Mouse (Mus musculus) hindbrain, embryonic 16.5 days (tissue): ENCODE measurements around the gene Naga. TPM values are rescaled to one million over a fixed set of nuclear protein-coding genes. Genes with fewer than 3 reads are reported as not detected.

Experiments
- ATAC-seq: fragments of 200-750 bp; cut with Nextera tagmentation; 2 replicates; pipeline ENCODE4 v1.8.0; 2017; ENCODE audit warnings: moderate TSS enrichment, moderate library complexity
- H3K27ac ChIP-seq: fragments of 300-500 bp; sonication (generic); 2 replicates; pipeline ENCODE4 v1.5.1; 2014; ENCODE audit warnings: low read depth, mild to moderate bottlenecking, control low read depth, low read length, moderate library complexity
- H3K27me3 ChIP-seq: fragments of 300-500 bp; sonication (generic); replicated peaks from 2 replicates; pipeline ENCODE4 v1.6.1; 2014; ENCODE audit warnings: low read length; ENCODE audit not compliant: control insufficient read depth, insufficient read depth
- H3K36me3 ChIP-seq: fragments of 300-500 bp; sonication (generic); 2 replicates; pipeline ENCODE4 v1.6.1; 2014; ENCODE audit warnings: mild to moderate bottlenecking, low read length, moderate library complexity, mixed read lengths; ENCODE audit not compliant: control insufficient read depth, insufficient read depth
- H3K4me1 ChIP-seq: fragments of 300-500 bp; sonication (generic); 2 replicates; pipeline ENCODE4 v1.6.1; 2014; ENCODE audit warnings: low read depth, low read length; ENCODE audit not compliant: control insufficient read depth, insufficient read depth
- H3K4me2 ChIP-seq: fragments of 300-500 bp; sonication (generic); 2 replicates; pipeline ENCODE4 v1.6.1; 2014; ENCODE audit warnings: mild to moderate bottlenecking, low read length, control low read depth, moderate library complexity
- H3K4me3 ChIP-seq: fragments of 300-500 bp; sonication (generic); 2 replicates; pipeline ENCODE4 v1.5.1; 2014; ENCODE audit warnings: mild to moderate bottlenecking, low read length, control low read depth, moderate library complexity
- H3K9ac ChIP-seq: fragments of 300-500 bp; sonication (generic); 2 replicates; pipeline ENCODE4 v1.6.1; 2014; ENCODE audit warnings: low read depth, mild to moderate bottlenecking, control low read depth, low read length, moderate library complexity
- H3K9me3 ChIP-seq: fragments of 300-500 bp; sonication (generic); 2 replicates; pipeline ENCODE4 v1.6.1; 2014; ENCODE audit warnings: mild to moderate bottlenecking, low read length, moderate library complexity; ENCODE audit not compliant: control insufficient read depth
- WGBS: fragments of 180-500 bp; shearing (Covaris S2); extraction: QIAGEN DNeasy Blood & Tissue Kit; methylation state at CpG from one replicate; pipeline ENCODE4 v1.1.7; 2014; 5-methylcytosine and 5-hydroxymethylcytosine counted together
- polyA plus RNA-seq: library from polyadenylated mRNA; unstranded; fragments of >200 nt; fragmentation: Nextera tagmentation; extraction: Ambion mirVana; gene quantifications from 2 replicates; pipeline ENCODE4 v1.2.1, GENCODE M21; 2015

Naga gene
- polyA plus RNA-seq = 32.8 and 32.9 TPM in 2 replicates

GRCm38 (mm10) chr15:82338593-82339112, at the start of gene Naga, which contains the start of the genes Pheta2 and Smdt1:
Naga (minus strand) TSS chr15:82338925.
Pheta2 (plus strand) TSS chr15:82338942.
Smdt1 (plus strand) TSS chr15:82338959.
- H3K4me1 ChIP-seq = peaks cover 15% of the 10 kb centered on the region
- peaks cover 10% of the 10 kb centered on the region for H3K27me3 ChIP-seq
- ATAC-seq = peak; percentile 92
- peaks cover 3% of the 10 kb centered on the region; the same call in 1 of the 2 replicates for H3K36me3 ChIP-seq
- no peak within 1 kb of the TSS for H3K27ac ChIP-seq
- no peaks in the 10 kb centered on the region for H3K9me3 ChIP-seq
- peak within 1 kb of the TSS; percentile 53 for H3K9ac ChIP-seq
- peak within 1 kb of the TSS; percentile 76 for H3K4me2 ChIP-seq
- 0% methylated on average over 41 of the region's 41 CpGs for WGBS
- H3K4me3 ChIP-seq = peak within 1 kb of the TSS; percentile 47

GRCm38 (mm10) chr15:82385729-82386128, 47.0 kb upstream of the Naga start:
- Histone ChIP-seq H3K27me3 (no peaks in the 10 kb centered on the region), H3K4me2 (no peak overlapping the region), H3K4me3 (no peak overlapping the region), H3K9me3 (no peaks in the 10 kb centered on the region), H3K27ac (no peak overlapping the region), H3K36me3 (no peaks in the 10 kb centered on the region), H3K4me1 (peaks cover 5% of the 10 kb centered on the region), H3K9ac (no peak overlapping the region)
- ATAC-seq = no peak
- WGBS = 98% methylated on average over 2 of the region's 2 CpGs

GRCm38 (mm10) chr15:82382441-82382840, 43.7 kb upstream of the Naga start:
- H3K4me1 ChIP-seq = peaks cover 7% of the 10 kb centered on the region
- H3K36me3 ChIP-seq = no peaks in the 10 kb centered on the region
- H3K9me3 ChIP-seq = no peaks in the 10 kb centered on the region
- no peak overlapping the region for H3K9ac ChIP-seq
- H3K4me2 ChIP-seq = no peak overlapping the region
- H3K4me3 ChIP-seq = no peak overlapping the region
- no peak overlapping the region for H3K27ac ChIP-seq
- ATAC-seq = no peak
- no peaks in the 10 kb centered on the region for H3K27me3 ChIP-seq
- WGBS = 91% methylated on average over 2 of the region's 2 CpGs

GRCm38 (mm10) chr15:82380714-82381062, 42.0 kb upstream of the Naga start:
- Histone ChIP-seq H3K27ac (no peak overlapping the region), H3K4me1 (peaks cover 7% of the 10 kb centered on the region), H3K27me3 (no peaks in the 10 kb centered on the region), H3K4me2 (peak overlapping the region; percentile 71), H3K4me3 (peak overlapping the region; percentile 26), H3K9me3 (no peaks in the 10 kb centered on the region), H3K36me3 (no peaks in the 10 kb centered on the region), H3K9ac (peak overlapping the region; percentile 54)
- no peak for ATAC-seq
- 28% methylated on average over 7 of the region's 7 CpGs for WGBS

- no peaks in the 10 kb centered on the region for H3K27me3 ChIP-seq
- H3K4me2 ChIP-seq = peak within 1 kb of the TSS; percentile 71
- peak within 1 kb of the TSS; percentile 54 for H3K9ac ChIP-seq
- H3K36me3 ChIP-seq = no peaks in the 10 kb centered on the region
- H3K4me3 ChIP-seq = peak within 1 kb of the TSS; percentile 26
- WGBS = 2% methylated on average over 21 of the region's 24 CpGs
- no peaks in the 10 kb centered on the region for H3K9me3 ChIP-seq
- H3K4me1 ChIP-seq = peaks cover 7% of the 10 kb centered on the region
- peak; percentile 80 for ATAC-seq
- no peak within 1 kb of the TSS; the same call in 1 of the 2 replicates for H3K27ac ChIP-seq
Observed at GRCm38 (mm10) chr15:82379871-82380713, 41.4 kb upstream of the Naga start, which contains the start of gene Cyp2d22. Cyp2d22 (minus strand) TSS chr15:82380260.

GRCm38 (mm10) chr15:82379511-82379870, 40.8 kb upstream of the Naga start:
- no peaks in the 10 kb centered on the region for H3K36me3 ChIP-seq
- peak overlapping the region; percentile 26 for H3K4me3 ChIP-seq
- no peak overlapping the region for H3K27ac ChIP-seq
- H3K27me3 ChIP-seq = no peaks in the 10 kb centered on the region
- H3K4me2 ChIP-seq = peak overlapping the region; percentile 71
- no peak; the same call in 1 of the 2 replicates for ATAC-seq
- H3K9me3 ChIP-seq = no peaks in the 10 kb centered on the region
- peaks cover 7% of the 10 kb centered on the region for H3K4me1 ChIP-seq
- H3K9ac ChIP-seq = peak overlapping the region; percentile 15; the same call in 1 of the 2 replicates
- 31% methylated on average over 7 of the region's 7 CpGs for WGBS

GRCm38 (mm10) chr15:82378261-82379180, 39.8 kb upstream of the Naga start:
- WGBS = 48% methylated on average over 15 of the region's 15 CpGs
- ATAC-seq = no peak
- Histone ChIP-seq H3K27ac (no peak overlapping the region), H3K36me3 (no peaks in the 10 kb centered on the region), H3K9ac (no peak overlapping the region), H3K9me3 (no peaks in the 10 kb centered on the region), H3K4me1 (peaks cover 7% of the 10 kb centered on the region), H3K27me3 (no peaks in the 10 kb centered on the region), H3K4me3 (no peak overlapping the region), H3K4me2 (no peak overlapping the region; the same call in 1 of the 2 replicates)

- H3K27ac ChIP-seq = no peak overlapping the region
- 82% methylated on average over 5 of the region's 5 CpGs for WGBS
- no peaks in the 10 kb centered on the region for H3K9me3 ChIP-seq
- no peak overlapping the region for H3K4me2 ChIP-seq
- peaks cover 7% of the 10 kb centered on the region for H3K4me1 ChIP-seq
- H3K27me3 ChIP-seq = no peaks in the 10 kb centered on the region
- H3K4me3 ChIP-seq = no peak overlapping the region
- no peaks in the 10 kb centered on the region for H3K36me3 ChIP-seq
- no peak for ATAC-seq
- no peak overlapping the region for H3K9ac ChIP-seq
Observed at GRCm38 (mm10) chr15:82377701-82378100, 39.0 kb upstream of the Naga start.
